Mouse (Mus musculus): ENCODE data around the gene Casc4. TPM values are rescaled to one million over a fixed set of nuclear protein-coding genes. Genes with fewer than 3 reads are reported as not detected.

Casc4 gene
- polyA plus RNA-seq, 1 experiment from 2014 or later = 45.7 TPM

- H3K4me3 ChIP-seq (replicated peaks; ENCODE audit: low read length) = peak overlapping the region; percentile 96
- peak; percentile 94 for ATAC-seq (ENCODE audit: low FRiP score)
These were observed 89.7 kb downstream of the Casc4 start for GRCm38 (mm10) chr2:121956224-121957018.

GRCm38 (mm10) chr2:121957216-121957792 is 90.5 kb downstream of the Casc4 start:
- H3K27me3 ChIP-seq (ENCODE audit: control insufficient read depth, insufficient read depth, low read length) = no peaks in the 10 kb centered on the region
- H3K9me3 ChIP-seq (ENCODE audit: control insufficient read depth, low read length) = no peaks in the 10 kb centered on the region
- H3K4me2 ChIP-seq (replicated peaks) = peak overlapping the region; percentile 91
- 13% methylated on average over 8 of the region's 8 CpGs for WGBS
- H3K36me3 ChIP-seq (replicated peaks; ENCODE audit: control insufficient read depth, insufficient read depth) = peaks cover 16% of the 10 kb centered on the region
- 0 out of 2 replicates have a peak overlapping the region, but pooled peaks have one; percentile 91 for H3K27ac ChIP-seq
- H3K9ac ChIP-seq = peak overlapping the region; percentile 97
- H3K4me1 ChIP-seq (replicated peaks; ENCODE audit: control insufficient read depth, insufficient read depth, low read length) = peaks cover 22% of the 10 kb centered on the region
- peak overlapping the region; percentile 96 for H3K4me3 ChIP-seq (replicated peaks; ENCODE audit: low read length)
- DNase-seq (ENCODE audit: low spot score) (no peak), ATAC-seq (ENCODE audit: low FRiP score) (no peak)

More at GRCm38 (mm10) chr2:121956224-121957018, 89.7 kb downstream of the Casc4 start:
- Histone ChIP-seq H3K4me1 (replicated peaks; ENCODE audit: control insufficient read depth, insufficient read depth, low read length) (peaks cover 22% of the 10 kb centered on the region), H3K9ac (peak overlapping the region; percentile 97), H3K27me3 (ENCODE audit: control insufficient read depth, insufficient read depth, low read length) (no peaks in the 10 kb centered on the region), H3K4me2 (replicated peaks) (peak overlapping the region; percentile 91), H3K9me3 (ENCODE audit: control insufficient read depth, low read length) (no peaks in the 10 kb centered on the region), H3K36me3 (replicated peaks; ENCODE audit: control insufficient read depth, insufficient read depth) (peaks cover 9% of the 10 kb centered on the region), H3K27ac (peak overlapping the region; percentile 91)
- WGBS = under 1% methylated on average over 47 of the region's 47 CpGs
- DNase-seq (ENCODE audit: low spot score) = peak; percentile 95

Other genes with a start within 250 kb of the Casc4 start
- gene Frmd5, start 59.9 kb upstream of the Casc4 start, polyA plus RNA-seq (2014; fragmentation: Nextera tagmentation; extraction: Ambion mirVana) = 29.4 and 30.0 TPM in 2 replicates
- 34.5 and 35.5 TPM in 2 replicates for gene Ctdspl2, start 89.0 kb downstream of the Casc4 start, polyA plus RNA-seq (2014; fragmentation: Nextera tagmentation; extraction: Ambion mirVana)
- 0.31 and 0.43 TPM in 2 replicates for gene Mageb3, start 89.1 kb downstream of the Casc4 start, polyA plus RNA-seq (2014; fragmentation: Nextera tagmentation; extraction: Ambion mirVana)
- gene Eif3j1, start 161.6 kb downstream of the Casc4 start, polyA plus RNA-seq (2014; fragmentation: Nextera tagmentation; extraction: Ambion mirVana) = 13.4 and 13.5 TPM in 2 replicates

All from hindbrain, embryonic 14.5 days (tissue).